Mouse (Mus musculus): ENCODE data around the gene Arhgap28.

DNA sequence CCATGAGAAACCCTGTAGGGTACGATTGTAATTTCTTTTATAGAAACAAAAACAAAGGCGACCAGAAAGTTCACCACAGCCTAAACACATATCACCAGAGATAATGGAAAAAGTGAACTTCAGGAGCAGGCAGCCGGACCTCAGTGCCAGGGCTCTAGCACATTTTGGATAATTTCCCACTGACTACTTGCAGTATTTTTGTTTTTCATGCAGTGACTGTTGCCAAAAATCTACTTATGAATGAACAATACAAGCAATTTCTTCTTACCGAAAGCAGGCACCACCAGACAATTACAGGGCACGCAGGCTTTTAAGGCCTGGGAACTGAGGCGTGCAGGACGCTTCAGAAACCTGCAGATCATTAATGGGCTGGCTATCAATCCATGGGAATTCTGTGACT lies 59.7 kb downstream of the Arhgap28 start:
- TF ChIP-seq POLR2A (IDR thresholded peaks at IDR 0.05; ENCODE audit: control insufficient read depth, low read depth, low read length) (no peak), CTCF (IDR thresholded peaks at IDR 0.05; ENCODE audit: control insufficient read depth, insufficient read depth, insufficient replicate concordance, low read depth, low read length) (no peak)
